Mouse (Mus musculus): Measurements from ENCODE around the gene Astl. TPM values are rescaled to one million over a fixed set of nuclear protein-coding genes. Genes with fewer than 3 reads are reported as not detected.

Astl gene
- total RNA-seq, 2 experiments from 2014 or later, result not detected

DNA sequence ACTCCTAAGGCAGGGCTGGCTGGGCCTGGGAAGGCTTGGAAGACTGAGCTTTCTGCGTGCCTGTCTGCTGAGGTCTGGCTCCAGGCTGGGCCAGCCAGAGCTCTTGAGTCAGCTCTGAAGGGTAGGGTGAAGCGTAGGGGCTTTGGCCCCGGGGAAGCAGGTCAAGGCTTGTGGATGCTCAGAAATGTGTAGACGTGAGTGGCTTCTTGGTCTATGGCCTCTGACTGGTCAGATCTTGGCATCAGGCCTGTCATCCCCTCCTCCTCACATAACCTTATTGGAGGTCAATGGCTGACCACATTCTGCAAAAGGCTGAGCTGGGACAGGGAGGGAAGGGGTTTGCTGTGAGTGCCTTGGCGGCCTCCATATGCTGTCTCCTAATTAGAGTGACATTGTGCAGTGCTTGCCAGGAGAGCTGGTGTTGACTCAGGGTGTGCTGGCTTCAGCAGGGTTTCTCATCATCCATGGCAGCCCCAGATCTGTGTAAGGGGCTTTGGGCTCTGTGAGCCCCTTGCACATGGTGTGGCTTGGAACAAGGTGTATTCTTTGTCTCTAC is 56.2 kb downstream of the Astl start:
- DNase-seq, result no peak
- intact Hi-C loops (cut with DNase I), result no loop called here

GRCm38 (mm10) chr2:127398738-127399137 is 60.3 kb downstream of the Astl start:
- intact Hi-C loops (cut with DNase I), result no loop called here
- DNase-seq, result no peak

Other genes starting within 250 kb of the Astl start
- gene Ncaph, start 204.7 kb upstream of the Astl start, total RNA-seq (2021), result 1 to 10 TPM; 1.5 to 1.8 TPM
- gene Itpripl1, start 195.2 kb upstream of the Astl start, total RNA-seq (2021), result 1 to 10 TPM; 5.2 TPM
- under 1 TPM; 0.46 to 0.89 TPM for gene 1810024B03Rik, start 130.4 kb upstream of the Astl start, total RNA-seq (2021)
- gene Snrnp200, start 130.3 kb upstream of the Astl start, total RNA-seq (2021), result 10 to 100 TPM; 33.0 to 39.4 TPM
- 10 to 100 TPM; 48.6 to 51.0 TPM for gene Ciao1, start 90.8 kb upstream of the Astl start, total RNA-seq (2021)
- gene Tmem127, start 90.7 kb upstream of the Astl start, total RNA-seq (2021), result 10 to 100 TPM; 21.0 TPM
- 100 to 1,000 TPM in 1 of 2 experiments, 10 to 100 TPM in 1; 89.2 to 110 TPM for gene Stard7, start 68.4 kb upstream of the Astl start, total RNA-seq (2021)
- gene Dusp2, start 2.5 kb upstream of the Astl start, total RNA-seq (2021), result 1 to 10 TPM in 1 of 2 experiments, under 1 TPM in 1; 0.72 to 1.3 TPM
- gene Adra2b, start 24.6 kb downstream of the Astl start, total RNA-seq (2021), result under 1 TPM; 0.48 to 0.86 TPM
- not detected for gene Gpat2, start 86.6 kb downstream of the Astl start, total RNA-seq (2021)
- 10 to 100 TPM; 22.0 to 22.7 TPM for gene Fahd2a, start 105.9 kb downstream of the Astl start, total RNA-seq (2021)
- gene Kcnip3, start 183.5 kb downstream of the Astl start, total RNA-seq (2021), result under 1 TPM; 0.18 to 0.49 TPM
- not detected for gene Prom2, start 202.8 kb downstream of the Astl start, total RNA-seq (2021)
- gene Zfp661, start 248.5 kb downstream of the Astl start, total RNA-seq (2021), result 1 to 10 TPM; 2.1 TPM
- 10 to 100 TPM; 81.4 to 91.4 TPM for gene Mrps5, start 248.6 kb downstream of the Astl start, total RNA-seq (2021)

Data from gastrocnemius, postnatal 36 days (tissue).